In the genomic region with DNA sequence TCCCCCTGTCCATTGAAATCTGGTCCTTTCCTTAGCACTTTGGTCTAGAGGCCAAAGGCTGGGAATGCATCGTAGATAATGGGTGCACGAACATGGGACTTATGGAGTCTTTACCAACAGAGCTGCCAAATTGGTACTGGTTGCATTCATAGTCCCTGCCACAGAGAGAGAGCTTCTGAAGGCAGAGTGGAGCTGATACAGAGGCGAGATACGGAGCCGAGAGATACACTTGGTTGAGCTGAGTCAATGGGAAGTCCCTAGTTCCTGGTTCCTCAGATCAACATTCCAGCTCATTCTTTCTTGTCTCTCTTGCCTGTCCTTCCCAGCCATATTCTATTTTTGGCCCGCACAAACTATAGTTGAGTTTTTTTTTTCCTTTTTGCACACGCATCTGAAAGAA, we compare ENCODE assay signal across 18 mouse cellular contexts.
"Had no signal": no experiment of that assay in that cellular context is flagged by ENCODE, and none has a peak within 500 bp of the region (broad histone marks: within the 10 kb centered on the region; RNA-seq: fewer than 3 reads in every experiment).

No protein-coding gene starts in this region.

- H3K36me3 ChIP-seq: lung, embryonic 15.5 days; midbrain, embryonic 13.5 days; midbrain, embryonic 15.5 days; neural tube, embryonic 12.5 days; stomach, embryonic 15.5 days had no signal

- H3K4me2 ChIP-seq: lung, embryonic 15.5 days; midbrain, embryonic 11.5 days; midbrain, embryonic 13.5 days; midbrain, embryonic 15.5 days; neural tube, embryonic 12.5 days; stomach, embryonic 15.5 days had no signal

- H3K9me3 ChIP-seq: lung, embryonic 15.5 days; midbrain, embryonic 13.5 days; midbrain, embryonic 15.5 days; neural tube, embryonic 12.5 days; stomach, embryonic 15.5 days had no signal

- H3K4me1 ChIP-seq: lung, embryonic 15.5 days; megakaryocyte, embryonic 14.5 days; midbrain, embryonic 13.5 days; midbrain, embryonic 15.5 days; neural tube, embryonic 12.5 days; stomach, embryonic 15.5 days had no signal

- DNase-seq: liver, postnatal 0 days; lung, adult 2 months; lung, postnatal 14 days; lung, postnatal 36 days; right cerebral cortex, postnatal 14 days; thymus, adult 2 months; thymus, postnatal 25 days; thymus, postnatal 4 days had no signal

- H3K27me3 ChIP-seq: midbrain, embryonic 13.5 days; midbrain, embryonic 15.5 days; neural tube, embryonic 12.5 days; stomach, embryonic 15.5 days had no signal

- ATAC-seq: liver, postnatal 0 days; lung, postnatal 0 days; midbrain, embryonic 13.5 days; midbrain, embryonic 15.5 days had no signal

- H3K4me3 ChIP-seq: lung, embryonic 15.5 days; megakaryocyte, embryonic 14.5 days; midbrain, embryonic 13.5 days; midbrain, embryonic 15.5 days; neural tube, embryonic 12.5 days; stomach, embryonic 15.5 days had no signal

- H3K27ac ChIP-seq: lung, embryonic 15.5 days; macrophage; midbrain, embryonic 13.5 days; midbrain, embryonic 15.5 days; neural tube, embryonic 12.5 days; stomach, embryonic 15.5 days; stomach, postnatal 0 days had no signal

- H3K9ac ChIP-seq: liver, postnatal 0 days; lung, embryonic 15.5 days; midbrain, embryonic 13.5 days; midbrain, embryonic 15.5 days; neural tube, embryonic 12.5 days; stomach, embryonic 15.5 days had no signal
